Mouse (Mus musculus) CH12F3 (cell line): ENCODE data around the gene Cpsf4l.

Source experiments
- in situ Hi-C: fragments of 300-500 bp; cut with MboI; formaldehyde crosslinking; loops from 2 replicates; pipeline ENCODE4 v1.14.3; 2020; ENCODE audit warnings: low sequenced_read_pairs

Gene Cpsf4l

DNA sequence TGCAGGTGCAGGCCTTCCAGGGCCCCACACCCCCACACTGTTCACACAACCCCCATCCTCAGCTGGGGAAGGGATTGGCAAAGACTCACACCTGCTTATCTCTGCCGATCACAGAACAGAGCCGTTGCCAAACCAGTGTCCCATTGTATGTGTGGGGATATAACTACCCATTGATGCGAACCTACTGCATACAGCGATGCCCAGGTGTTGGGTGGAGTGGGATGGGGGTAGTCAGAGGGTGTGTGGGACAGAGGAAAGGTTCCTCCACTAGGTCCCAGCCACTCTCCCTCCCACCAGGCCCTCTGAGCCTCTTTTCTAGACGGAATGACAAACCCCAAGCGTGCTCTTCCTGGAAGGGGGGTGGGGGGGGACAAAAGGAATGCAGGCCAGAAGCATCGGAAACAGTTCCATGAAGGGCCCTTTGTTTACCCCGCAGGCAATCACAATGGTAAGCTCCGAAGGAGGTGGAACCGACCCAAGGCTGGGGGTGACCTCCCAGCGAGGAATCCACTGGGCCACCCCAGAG lies at the start of gene Cpsf4l:
Gene Cpsf4l, minus strand, starts transcription at position 287 of the 526 bp plus-strand sequence.
- in situ Hi-C loops: no loop called here

GRCm38 (mm10) chr11:113758851-113759250 lies 49.0 kb upstream of the Cpsf4l start:
- in situ Hi-C loops: no loop called here

- in situ Hi-C loops: no loop called here
Measured at GRCm38 (mm10) chr11:113756578-113756977, 46.8 kb upstream of the Cpsf4l start.

- in situ Hi-C loops: no loop called here
Measured at GRCm38 (mm10) chr11:113755878-113756277, 46.1 kb upstream of the Cpsf4l start.

- in situ Hi-C loops: no loop called here
Measured at GRCm38 (mm10) chr11:113754845-113755244, 45.0 kb upstream of the Cpsf4l start.

DNA sequence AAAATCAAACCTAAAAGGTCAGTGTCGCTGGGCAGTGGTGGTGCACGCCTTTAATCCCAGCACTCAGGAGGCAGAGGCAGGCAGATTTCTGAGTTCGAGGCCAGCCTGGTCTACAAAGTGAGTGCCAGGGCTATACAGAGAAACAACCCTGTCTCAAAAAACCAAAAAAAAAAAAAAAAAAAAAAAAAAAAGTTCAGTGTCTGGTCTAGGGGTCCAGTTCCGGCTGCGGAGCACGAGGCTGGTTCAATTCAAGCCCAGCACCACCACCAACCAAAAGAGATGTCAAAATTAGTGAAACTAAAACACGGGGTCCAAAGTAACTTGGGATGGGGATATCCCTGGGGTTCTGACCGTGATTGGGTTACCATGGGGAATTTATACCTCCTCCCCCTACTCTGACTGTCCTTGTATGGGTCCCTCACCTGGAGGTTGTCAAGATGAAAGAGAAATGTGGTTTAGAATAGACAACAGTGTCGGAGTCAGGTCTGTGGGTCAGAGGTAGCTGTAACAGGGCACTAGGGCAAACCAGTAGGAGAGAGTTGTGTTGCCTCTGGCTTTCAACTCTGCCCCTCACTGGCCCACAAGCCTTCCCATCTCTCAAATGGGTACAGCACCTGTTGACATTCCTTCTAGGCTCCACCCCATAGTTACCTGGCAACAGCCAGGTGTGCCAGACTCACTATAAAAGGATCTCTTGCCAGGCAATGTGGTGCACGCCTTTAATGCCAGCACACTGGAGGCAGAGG lies 43.0 kb upstream of the Cpsf4l start:
- in situ Hi-C loops: no loop called here

DNA sequence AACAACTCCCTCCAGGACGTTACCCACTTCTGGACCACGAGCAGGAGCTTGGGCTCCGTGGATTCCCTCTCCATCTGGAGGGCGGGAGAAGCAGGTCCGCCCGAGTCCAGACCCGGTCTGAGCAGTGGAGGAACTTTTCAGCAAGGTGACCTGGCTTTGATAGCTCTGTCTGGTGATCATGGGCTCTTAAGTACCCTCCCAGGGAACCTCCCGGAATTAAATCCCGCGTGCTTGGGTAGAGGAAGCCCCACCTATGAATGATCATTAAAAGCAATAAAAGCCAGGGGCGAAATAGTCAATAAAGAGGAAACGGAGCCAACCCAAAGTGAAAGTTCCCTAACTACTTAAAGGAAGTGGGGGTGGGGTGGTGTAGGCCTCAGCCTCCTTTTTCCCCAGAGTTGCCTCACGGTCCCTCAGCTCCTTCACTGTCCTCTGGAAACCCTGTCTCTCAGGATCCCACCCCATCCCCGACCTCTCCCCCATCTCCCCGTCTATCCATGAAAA lies 42.4 kb upstream of the Cpsf4l start:
- in situ Hi-C loops: no loop called here

DNA sequence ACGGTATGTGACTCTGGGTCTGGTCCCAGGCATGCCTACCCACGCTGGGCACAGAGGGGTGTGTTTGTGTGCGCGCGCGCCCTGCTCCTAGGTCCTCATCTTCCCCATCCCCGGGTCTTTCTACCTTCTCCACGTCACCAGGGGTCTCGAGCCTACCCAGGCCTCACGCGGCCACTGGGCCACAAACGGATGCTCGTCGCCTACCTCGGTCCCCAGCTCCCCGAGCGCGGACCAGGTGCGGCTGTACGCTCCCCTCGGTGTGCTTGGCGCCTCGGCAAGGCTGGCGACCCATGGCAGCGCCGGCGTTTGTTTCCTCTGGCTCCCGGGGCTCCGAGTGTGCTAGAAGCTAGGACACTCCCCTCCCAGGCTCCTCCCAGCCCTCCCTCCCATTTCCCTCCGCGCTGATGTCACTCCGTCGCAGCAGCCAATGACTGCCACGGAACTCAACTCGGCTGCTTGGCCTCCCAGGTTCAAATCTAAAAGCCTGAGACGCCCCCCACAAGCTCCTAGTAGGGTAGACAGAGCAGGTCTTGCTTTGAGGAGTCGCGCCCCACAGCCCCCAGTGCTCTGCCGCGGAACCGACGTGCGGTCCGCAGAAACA lies 41.8 kb upstream of the Cpsf4l start, which contains the start of gene Cdc42ep4:
Gene Cdc42ep4, minus strand, starts transcription at position 398 of the 601 bp plus-strand sequence.
- in situ Hi-C loops: no loop called here

DNA sequence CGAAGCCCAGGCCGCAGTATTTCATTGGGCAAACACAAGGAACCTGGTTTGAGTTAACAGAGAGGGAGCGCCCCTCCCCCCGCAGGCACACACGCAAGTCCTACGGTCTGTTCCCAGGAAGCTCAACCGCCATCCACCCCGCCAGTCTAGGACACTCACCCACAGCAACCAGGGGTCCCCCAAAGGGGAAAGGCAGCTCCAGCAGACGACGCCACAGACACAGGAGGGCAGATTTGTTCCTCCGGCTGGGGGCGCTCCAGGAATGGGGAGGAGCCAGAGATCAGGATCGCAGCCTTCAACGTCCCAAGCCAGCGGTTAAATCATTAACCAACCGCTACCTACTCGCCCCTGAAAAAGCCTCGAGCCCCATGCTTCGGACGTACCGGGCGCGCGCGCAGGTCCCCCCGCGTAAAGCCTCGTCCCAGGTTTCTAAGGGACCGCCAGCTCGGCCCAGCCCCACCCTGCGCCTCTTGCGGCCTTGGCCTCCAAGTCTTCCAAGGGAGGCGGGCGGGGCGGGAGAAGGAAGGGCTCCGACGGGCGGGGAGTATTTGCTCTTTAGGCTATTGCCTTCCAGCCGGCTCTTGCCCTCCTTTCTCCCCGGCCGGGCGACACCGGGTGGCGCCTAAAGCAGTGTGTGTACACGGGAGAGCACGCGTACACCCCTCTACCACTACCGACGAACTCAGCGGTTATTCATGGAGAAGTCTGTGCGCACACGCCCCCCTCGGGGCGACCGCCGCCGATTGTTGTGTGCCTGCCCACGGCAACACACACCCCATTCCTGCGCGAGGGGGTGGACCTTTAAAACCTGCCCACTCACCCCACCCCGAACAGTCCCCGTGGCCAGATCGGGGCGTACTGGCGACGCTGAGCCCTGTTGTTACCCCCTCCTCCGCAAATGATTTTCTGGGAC lies 41.0 kb upstream of the Cpsf4l start:
- in situ Hi-C loops: no loop called here

GRCm38 (mm10) chr11:113749749-113750351 lies 40.0 kb upstream of the Cpsf4l start:
- in situ Hi-C loops: no loop called here

- in situ Hi-C loops: no loop called here
Measured at GRCm38 (mm10) chr11:113748797-113749521, 39.1 kb upstream of the Cpsf4l start.

DNA sequence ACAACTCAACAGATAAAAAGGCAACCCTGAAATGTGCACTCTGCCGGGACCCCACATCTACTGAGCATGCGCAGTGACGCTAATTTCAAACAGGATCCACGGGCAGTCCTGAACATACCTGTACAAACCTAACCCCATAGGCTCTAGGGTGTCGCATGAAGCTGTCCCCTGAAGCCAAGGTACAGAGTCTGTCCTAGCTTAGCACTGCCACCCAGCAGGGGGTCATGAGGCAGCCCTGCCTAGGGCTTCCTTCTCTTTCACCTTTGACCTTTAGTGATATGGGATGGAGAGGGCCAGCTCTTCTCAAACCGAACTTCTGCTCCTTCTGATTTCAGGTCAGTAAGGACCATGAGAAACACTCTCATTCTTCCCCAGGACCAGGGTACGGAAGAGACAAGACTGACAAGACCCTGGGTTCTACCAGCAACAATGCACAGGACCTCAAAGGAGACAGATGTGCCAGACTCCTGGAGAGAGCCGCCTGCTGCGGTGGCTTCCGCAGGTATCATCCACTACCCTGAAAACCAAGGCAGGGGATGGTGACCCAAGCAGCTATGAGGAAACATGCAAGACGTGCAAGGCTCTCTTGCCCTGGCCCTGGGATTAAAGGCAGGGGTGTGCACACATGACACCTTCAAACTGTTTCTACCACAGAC lies 38.0 kb upstream of the Cpsf4l start:
- in situ Hi-C loops: no loop called here

GRCm38 (mm10) chr11:113747056-113747455 lies 37.2 kb upstream of the Cpsf4l start:
- in situ Hi-C loops: no loop called here

DNA sequence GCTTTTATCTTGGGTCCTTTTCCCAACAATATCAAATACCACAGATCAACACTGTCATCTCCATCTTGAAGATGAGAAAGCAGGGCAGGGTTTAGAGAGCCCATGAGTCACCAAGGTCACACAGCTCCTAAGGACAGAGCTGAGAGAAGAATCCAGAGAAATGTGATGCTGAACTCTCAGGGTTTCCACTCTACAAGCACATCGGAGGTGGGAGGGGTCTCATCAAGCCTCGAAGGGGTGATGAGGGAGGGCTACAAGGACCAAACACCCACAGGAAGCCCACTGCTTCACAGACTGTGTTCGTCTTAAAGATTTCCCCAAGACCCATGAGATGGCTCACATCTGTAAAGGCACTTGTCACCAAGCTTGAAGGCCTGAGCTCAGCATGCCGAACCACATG lies 36.1 kb upstream of the Cpsf4l start:
- in situ Hi-C loops: no loop called here

DNA sequence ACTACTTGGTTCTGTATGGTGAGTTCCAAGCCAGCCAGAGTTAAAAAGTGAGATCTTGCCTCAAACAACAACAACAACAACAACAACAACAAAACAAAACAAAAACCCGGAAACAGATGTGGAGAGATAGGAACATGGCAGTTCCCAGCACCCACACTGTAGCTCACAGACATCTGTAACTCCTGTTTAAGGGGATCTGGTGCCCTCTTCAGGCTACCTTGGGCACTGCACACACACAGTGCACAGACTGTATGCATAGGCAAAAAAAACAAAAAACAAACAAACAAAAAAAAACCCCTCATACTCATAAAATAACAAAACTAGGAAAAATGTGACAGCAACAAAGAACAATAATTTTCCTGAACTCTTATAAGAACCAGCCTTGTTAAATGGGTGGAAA lies 33.2 kb upstream of the Cpsf4l start:
- in situ Hi-C loops: no loop called here

DNA sequence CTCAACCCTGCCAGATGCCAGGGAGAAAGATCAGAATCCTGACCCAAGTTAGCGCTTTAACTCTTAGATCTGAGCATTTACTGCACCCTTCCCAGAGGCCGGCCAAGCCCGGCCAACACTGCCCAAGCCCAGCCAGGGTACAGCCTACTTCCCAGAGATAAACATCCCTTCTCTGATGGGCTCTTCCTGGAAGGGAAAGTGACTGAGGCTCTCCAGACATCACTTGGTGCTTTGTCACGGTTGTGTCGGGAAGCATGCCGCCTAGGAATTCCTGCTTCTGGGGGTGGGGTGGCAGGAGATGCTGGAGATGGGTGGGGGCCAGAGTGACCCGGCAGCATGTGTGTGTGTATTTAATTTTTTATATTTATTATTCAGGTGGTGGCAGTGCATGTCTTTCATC lies 30.3 kb upstream of the Cpsf4l start:
- in situ Hi-C loops: no loop called here

DNA sequence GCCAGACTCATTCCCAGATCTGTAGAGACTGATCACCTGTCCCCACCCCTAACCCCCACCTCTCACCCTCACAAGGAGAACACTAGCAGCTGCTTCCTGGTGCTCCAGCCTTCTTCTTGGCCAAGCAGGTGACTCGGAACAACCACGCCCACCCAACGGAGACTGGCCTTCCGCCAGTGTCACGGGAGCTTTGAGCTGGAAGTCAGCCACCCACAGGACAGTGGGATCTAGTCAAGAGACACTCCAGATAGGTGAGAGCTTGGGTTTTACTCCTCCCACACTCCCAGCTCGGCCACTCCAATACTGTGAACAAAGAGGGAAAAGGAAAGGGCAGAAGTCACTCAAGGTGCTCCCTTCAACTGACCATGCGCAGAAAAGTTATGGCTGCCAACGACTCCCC lies 29.4 kb upstream of the Cpsf4l start:
- in situ Hi-C loops: no loop called here

DNA sequence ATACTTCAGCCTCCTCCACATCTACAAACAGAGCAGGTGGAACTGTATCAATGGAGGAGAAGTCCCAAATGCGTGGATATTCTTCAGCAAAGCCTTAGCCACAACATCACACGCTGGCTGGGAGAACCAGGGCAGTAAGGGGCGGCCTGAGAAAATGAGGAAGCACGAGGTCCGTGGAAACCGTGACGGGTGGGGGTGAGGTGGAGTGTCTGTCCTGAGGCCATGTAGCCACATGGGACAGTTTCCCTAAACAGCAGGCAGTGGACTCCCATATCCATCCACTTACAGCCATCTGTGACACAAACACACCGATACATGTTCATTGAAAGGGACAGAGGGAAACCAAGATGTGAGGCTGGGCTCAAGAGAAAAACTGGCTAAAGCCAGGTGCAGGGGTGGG lies 28.1 kb upstream of the Cpsf4l start:
- in situ Hi-C loops: no loop called here

DNA sequence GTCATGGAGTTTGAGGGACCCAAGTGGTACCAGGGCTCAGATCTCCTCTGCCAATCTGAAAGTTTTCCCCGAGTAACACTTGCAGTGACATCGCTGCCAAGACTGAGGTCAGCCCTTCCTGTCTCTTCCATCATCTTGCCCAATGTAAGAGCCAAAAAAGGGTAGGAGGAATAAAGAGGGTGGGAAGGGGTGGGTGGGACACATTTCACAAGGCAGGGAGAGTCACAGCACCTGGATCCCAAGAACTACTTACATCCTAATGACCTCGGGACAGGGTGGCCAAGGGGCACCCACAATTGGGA lies 27.7 kb upstream of the Cpsf4l start:
- in situ Hi-C loops: no loop called here
